Mouse (Mus musculus) heart, postnatal 0 days (tissue): ENCODE measurements around the gene Rpl23a.

Experiments
- CTCF ChIP-seq: IDR thresholded peaks from 2 replicates; pipeline ENCODE4 v1.5.1; 2016; ENCODE audit warnings: antibody characterized with exemption, control low read depth, low read depth
- EP300 ChIP-seq: IDR thresholded peaks from 2 replicates; pipeline ENCODE4 v1.6.1; 2016; ENCODE audit warnings: antibody characterized with exemption, low read depth

DNA sequence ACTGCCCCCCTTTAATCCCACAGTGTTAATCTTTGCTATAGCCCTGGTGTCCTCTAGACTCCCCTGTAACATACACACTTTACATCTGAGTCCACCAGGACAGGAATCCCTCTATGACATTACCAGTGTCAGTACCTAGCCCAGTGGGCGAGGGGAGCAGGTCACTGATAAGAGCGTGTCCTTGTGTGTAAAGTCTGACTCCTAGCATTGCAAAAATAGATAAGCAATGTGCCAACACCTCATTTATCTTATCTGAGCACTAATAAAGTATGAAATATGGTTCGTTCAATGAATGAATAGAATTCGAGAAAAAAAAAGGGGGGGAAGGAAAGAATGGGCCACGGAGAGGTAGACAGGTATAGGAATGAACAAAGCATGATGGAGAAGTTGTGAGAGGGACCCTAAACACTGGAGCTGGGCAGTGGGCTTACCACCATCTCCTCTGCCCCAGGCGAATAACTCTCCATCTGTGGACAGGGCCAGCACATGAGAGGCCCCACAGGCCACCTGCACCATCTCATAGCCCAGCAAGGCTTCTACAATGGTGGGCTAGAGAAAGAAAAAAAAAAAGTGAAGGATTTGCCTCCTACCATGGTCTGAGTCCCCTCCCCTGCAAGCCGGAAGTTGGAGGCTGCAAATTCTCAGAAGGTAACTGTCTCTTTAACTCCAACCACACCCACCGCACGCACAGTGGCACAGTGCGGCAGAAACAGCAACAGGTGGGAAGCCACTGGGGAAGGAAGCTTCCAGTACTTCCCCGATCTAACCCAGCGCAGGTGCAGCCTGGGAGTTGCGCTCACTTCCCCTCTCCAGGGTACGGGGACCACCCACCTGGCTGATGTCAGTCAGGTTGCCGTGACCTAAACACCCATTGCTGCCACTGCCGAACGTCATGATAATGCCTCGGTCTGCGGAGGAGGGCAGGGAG is 14.6 kb downstream of the Rpl23a start:
- no peak for TF ChIP-seq EP300
- no peak for TF ChIP-seq CTCF
